Mouse (Mus musculus) layer of hippocampus, adult 11-12 months (tissue): Measurements from ENCODE around the gene Dip2b.

Experiments
- DNase-seq: peaks from one replicate; pipeline ENCODE4 v3.0.0; 2022; ENCODE audit warnings: low spot score

Dip2b gene

GRCm38 (mm10) chr15:100129151-100129790, 90.8 kb downstream of the Dip2b start:
- no peak for DNase-seq

- no peak for DNase-seq
These were observed 101.2 kb downstream of the Dip2b start for GRCm38 (mm10) chr15:100139665-100140064.

- no peak for DNase-seq
These were observed 102.0 kb downstream of the Dip2b start for GRCm38 (mm10) chr15:100140428-100140827.

DNA sequence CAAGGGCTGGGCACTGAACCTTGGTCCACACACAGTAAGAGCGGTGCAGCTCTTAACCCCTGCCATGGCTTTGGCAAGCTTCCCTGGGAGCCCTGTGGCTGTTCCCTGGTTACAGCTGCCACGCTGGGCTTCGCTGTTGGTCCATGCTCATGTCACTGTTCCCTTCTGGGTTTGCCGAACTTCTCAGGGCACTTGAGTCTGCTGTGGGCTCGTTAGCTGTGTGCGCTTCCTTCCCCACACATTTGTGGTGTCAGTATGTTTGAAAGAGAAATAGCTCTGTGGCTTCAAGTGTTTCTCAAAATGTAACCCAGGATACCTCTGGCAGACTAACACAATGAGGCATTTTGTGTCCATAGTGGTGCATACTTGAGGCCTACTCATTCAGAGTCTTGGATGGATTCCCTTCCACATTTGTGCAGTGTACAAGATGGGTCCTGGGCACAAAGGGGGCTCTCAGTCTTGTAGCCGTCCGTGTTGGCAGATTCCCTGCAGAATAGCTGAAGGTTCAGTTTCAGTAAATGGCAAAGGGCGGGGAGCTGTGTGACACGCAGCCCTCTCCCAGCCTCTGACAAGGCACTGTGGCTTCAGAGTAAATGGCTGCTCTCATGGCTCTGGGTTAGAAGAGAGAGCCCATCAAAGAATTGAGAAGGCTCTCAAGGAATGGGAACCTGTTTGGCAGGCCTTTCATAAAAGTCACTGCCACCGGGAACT, 104.8 kb downstream of the Dip2b start:
- DNase-seq: peak; percentile 60

DNA sequence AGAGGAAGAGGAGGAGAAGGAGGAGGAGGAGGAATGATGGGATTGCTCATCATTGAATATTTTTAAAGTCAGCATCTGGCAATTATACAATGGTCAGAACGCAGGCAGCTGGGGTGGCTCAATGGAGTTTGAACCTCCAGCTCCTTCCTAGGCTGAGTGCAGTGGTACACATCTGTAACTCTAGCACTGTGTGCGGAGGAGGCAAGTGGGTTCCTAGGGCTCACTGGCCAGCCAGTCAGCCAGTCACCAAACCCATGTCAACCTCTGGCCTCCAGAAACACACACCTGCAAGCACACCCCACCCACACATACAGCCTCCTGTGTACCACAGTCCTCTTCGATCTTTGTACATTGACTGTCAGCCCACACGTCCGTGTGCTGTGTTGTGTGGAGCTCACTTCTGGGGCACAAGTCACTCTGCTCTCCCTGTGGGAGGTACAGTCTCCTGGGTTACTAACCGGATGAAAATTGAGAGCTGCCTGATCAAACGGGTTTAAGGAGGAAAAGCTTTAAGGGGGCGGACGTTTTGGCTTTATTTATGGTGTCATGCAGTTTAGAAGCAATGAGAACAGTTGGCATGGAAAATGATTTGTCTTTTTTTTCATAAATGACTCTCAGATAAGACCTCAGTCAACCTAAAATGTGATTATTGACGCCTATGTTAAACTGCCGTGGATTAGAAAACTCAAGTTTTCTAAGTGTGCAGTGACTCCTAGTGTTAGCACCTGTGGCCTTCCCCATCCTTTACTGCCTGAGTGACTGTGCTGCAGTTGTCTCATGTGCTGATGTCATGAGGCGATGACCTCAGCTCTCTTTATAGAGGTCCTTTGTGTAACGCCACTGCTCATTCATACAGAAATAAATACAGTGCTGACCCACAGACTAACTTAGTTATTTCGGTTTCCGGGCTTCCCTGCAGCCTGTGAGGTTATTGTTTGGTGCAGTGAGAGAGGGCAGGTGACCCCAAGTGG, 106.7 kb downstream of the Dip2b start:
- DNase-seq: peak; percentile 53

DNA sequence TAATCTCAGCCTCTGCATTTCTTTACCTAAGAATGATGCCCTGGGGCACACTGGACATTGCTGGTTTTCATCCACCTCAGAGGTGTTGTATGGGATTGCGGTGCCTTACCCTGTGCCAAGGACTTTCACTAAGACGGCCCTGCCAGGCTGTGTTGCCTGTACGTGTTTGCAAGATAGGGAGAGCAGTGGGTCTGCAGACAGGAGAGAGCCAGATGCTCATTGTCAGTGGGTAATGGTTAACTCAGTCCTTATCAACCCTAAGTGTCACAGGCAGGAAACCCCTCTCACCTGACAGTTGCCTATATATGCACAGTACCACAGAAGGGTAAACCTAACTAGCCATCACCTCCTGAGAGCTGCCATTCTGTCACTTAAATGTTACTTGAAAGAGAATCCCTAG, 107.5 kb downstream of the Dip2b start:
- DNase-seq: no peak

GRCm38 (mm10) chr15:100150593-100150992, 112.1 kb downstream of the Dip2b start:
- DNase-seq: no peak

DNA sequence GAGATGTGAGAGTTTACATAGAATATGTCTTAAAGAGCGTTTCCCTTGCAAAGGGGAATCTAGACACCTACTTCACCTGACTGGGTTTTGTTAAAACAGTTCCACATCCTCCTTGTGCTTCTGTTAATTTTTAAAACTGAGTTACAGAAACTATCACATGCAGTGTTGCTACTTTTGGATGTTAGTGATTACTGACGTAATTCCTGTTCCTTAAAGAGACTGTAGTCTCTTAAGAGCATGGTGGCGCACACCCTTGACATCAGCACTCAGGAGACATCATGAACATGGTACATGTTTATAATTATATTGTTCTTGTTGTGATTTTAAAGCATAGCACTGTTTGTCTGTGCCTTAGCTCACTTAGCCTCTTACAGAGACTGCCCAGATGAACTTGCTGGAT, 113.9 kb downstream of the Dip2b start:
- no peak for DNase-seq

DNA sequence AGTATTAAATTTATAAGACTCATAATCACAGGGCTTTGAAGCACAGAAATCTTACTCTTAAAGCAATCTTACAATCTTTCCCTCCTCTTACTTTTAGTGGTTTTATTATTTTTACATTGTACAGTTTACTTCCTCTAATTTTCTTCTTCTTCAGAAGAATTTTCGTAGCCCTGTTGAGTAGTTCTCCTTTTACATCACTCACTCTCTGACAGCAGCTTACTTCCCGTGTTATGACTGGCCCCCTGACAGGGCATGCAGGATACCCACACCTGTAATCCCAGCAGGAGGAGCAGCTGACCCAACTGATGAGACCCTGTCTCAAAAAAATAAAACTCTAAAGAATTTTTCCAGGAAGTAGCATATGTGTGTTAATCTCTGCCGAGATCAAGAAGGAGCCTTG, 114.6 kb downstream of the Dip2b start:
- DNase-seq: no peak

DNA sequence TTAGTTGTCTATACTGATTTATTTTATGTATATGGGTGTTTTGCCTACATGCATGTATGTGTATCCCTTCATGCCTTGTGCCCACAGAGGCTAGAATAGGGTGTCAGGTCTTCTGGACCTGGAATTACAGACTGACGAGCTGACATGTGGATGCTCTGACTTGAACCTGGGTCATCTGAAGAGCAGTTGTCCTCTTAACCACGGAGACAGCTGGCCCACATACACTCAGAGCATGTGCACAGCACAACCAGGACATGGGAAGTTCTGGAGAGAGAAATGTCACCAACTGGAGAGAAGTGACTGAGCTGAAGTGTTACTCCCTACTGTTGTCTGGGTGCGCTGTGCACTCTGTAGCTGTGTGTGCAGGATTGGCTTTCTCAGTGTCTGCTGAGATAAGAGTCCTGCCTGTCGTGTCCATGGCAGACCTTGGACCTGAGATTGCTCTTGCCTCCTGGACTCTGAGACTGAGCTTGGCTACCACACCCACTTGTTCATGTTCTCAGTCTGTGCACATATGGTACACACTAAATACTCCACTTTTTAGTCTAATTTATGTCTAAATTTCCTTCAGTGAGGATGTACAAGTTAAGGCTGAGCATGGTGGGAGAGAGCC, 117.7 kb downstream of the Dip2b start:
- DNase-seq: no peak

GRCm38 (mm10) chr15:100156781-100157470, 118.5 kb downstream of the Dip2b start:
- DNase-seq: no peak

DNA sequence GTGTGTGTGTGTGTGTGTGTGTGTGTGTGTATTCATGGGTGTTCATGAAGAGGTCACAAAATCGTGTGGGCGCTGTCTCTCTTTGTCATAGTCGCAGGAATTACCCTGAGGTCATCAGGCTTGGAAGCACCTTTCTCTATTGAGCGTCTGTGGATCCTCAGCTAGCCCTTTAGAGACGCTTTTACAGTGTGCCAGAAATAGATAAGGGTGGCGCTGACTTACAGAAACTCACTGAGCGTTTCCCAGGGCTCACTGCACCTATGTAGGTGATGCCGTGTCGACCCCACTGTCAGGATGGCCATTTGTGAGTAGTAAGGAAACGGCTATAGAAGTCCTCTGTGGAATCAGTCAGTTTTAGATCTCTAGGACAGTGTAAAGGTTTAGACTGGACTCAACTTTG, 120.5 kb downstream of the Dip2b start:
- DNase-seq: no peak

- no peak for DNase-seq
These were observed 123.3 kb downstream of the Dip2b start for GRCm38 (mm10) chr15:100161747-100162280.

- no peak for DNase-seq
These were observed 125.1 kb downstream of the Dip2b start for GRCm38 (mm10) chr15:100163381-100164051.

DNA sequence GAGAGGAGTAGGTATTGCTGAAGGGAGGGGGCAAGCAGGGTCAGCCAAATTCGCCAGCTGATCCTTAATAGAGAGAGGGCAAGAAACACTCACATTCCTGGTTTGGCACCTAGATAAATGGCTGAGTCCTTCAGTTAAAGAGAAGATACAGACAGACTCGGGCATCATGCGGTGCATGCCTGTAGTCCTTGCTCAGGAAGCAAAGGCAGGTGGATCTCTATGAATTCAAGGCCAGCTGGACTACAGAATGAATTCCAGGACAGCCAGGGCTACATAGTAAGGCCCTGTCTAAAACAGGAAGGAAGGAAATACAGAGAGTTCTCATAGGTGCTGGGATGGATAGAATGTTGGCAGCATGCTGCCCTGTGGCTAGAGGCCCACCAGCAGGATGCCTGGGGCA, 128.0 kb downstream of the Dip2b start:
- DNase-seq: no peak

GRCm38 (mm10) chr15:100167791-100168190, 129.3 kb downstream of the Dip2b start:
- peak; percentile 61 for DNase-seq

- DNase-seq: no peak
These were observed 129.7 kb downstream of the Dip2b start for GRCm38 (mm10) chr15:100168191-100168606.

DNA sequence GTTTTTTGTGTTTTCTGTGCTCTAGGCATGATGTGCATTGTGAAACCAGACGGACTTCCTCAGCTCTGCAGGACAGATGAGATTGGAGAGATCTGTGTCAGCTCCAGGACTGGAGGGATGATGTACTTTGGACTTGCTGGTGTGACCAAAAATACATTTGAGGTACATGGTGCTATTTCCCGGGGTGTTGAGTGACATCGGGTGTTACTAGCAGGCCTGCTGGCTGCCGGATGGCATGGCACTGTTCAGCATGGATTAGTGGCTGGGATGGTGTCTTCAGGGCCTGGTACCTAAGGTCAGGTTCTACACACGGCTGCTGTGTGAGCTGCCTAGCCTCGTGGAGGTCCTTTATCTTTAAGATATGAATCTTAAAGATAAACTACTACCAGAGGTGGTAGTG, 136.7 kb downstream of the Dip2b start:
- no peak for DNase-seq

DNA sequence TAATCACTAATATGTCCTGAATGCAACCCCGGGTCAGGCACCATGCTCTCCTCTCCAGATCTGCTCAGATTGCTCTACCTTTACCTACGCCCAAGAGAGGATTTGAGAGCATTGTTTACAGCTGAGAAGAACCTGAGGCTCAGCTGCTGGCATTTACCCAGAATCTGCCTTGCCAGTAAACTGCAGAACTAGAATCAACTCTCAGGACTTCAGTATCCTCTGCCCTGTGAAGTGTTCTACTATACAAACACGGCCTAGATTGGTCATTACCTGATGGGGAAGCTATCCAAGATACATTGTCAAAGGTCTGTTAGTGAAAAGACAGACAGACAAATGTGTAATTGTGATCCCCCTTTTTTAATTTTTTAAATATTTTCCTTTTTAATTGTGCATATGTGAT, 138.7 kb downstream of the Dip2b start:
- no peak for DNase-seq

- DNase-seq: no peak
These were observed 139.1 kb downstream of the Dip2b start for GRCm38 (mm10) chr15:100177575-100177974.

- DNase-seq: no peak
These were observed 140.0 kb downstream of the Dip2b start for GRCm38 (mm10) chr15:100178487-100178886.
